Mouse (Mus musculus) heart, postnatal 14 days (tissue): Measurements from ENCODE around the gene Olfr1053. TPM values are rescaled to one million over a fixed set of nuclear protein-coding genes. Genes with fewer than 3 reads are reported as not detected.
"Not testable (repeated sequence)": the region's sequence is repeated elsewhere in the genome, so short reads cannot be mapped to it uniquely, and the experiment has no call there.

Source experiments
- DNase-seq, 2 experiments: peaks; one replicate each; pipeline ENCODE4 v3.0.0; 2021 to 2022
- intact Hi-C: fragments of 180-260 bp; cut with DNase I; formaldehyde crosslinking; loops from one replicate; pipeline ENCODE4 v1.15.1; 2025
- long read RNA-seq, 2 experiments: library from polyadenylated mRNA; stranded (forward); transcript quantifications; one replicate each; pipeline ENCODE4 v2.0.0; 2021
- total RNA-seq, 2 experiments: library from RNA; stranded (reverse); gene quantifications; 2 replicates each; pipeline ENCODE4 v1.2.3; 2021

Gene Olfr1053
- not detected for total RNA-seq
- long read RNA-seq, experiment 1: 0 reads
- long read RNA-seq, experiment 2: 0 reads

DNA sequence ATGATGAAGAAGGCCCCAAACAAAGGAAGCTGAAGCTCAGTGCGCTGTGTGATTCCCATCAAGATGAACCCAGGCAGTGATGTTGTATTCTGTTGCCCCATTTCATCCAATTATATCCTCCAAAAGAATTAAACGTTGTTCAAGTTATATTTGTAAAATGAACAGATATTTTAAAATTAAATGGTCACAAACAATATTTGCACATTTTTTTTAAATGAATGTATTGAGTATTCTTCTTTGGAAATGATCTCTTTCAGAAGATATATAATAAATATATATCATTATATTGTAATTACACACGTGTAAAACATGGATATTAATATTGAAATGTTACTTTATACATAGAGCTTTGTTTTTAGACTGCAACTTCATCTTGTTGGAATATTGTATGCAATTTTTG lies at the start of gene Olfr1053:
Olfr1053 (minus strand) TSS at position 101 of the 400 bp plus-strand sequence.
- no peak for DNase-seq
- intact Hi-C loops: no loop called here

DNA sequence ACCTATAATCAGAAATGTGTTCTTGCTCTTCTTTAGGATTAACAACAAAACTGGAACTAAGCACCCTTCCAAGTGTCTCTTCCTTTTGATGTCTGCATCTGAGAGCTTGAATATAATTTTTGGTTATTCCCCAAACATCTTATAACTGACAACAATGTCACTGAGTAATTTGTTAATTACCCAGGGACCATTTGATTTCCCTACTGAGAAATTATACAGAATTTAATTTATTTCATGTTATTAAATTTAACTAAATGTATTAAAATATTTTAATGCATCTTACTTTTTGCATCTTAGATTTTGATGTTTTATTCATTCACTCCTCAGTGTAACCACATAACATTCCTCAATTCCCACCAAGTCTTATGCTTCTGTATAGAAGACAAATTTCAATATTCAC lies 47.3 kb upstream of the Olfr1053 start, which contains the start of gene Olfr1056:
Olfr1056 (minus strand) TSS at position 101 of the 400 bp plus-strand sequence.
- intact Hi-C loops: no loop called here
- no peak for DNase-seq

DNA sequence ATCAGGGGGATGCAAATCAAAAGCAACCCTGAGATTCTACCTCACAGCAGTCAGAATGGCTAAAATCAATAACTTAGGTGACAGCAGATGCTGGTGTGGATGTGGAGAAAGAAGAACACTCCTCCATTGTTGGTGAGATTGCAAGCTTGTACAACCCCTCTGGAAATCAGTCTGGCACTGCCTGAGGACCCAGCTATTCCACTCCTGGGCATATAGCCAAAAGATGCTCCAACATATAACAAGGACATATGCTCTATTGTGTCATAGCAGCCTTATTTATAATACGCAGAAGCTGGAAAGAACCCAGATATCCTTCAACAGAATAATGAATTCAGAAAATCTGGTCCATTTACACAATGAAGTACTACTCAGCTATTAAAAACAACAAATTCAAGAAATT lies 36.7 kb upstream of the Olfr1053 start:
- DNase-seq, intact Hi-C loops: not testable (repeated sequence)

DNA sequence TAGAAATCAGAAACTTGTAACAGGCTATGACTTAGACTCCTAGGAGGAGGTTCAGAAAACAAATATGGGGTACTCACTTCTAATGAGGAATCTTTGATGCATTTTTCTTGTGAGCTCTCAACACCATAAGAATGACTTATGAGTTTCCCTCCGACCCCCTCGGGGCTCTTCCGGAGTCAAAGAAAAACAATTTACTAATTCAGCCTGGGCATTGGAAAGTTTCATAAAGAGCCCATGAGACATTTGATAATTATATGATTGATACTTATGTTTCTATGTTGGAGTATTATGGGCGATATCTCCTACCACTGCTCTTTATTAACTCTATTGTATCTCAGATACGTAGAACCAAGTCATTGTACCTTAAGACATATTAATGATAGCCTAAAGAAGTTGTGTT lies 35.1 kb upstream of the Olfr1053 start, which contains the start of gene Olfr1055:
Olfr1055 (minus strand) TSS at position 101 of the 400 bp plus-strand sequence.
- intact Hi-C loops: no loop called here
- no peak for DNase-seq

DNA sequence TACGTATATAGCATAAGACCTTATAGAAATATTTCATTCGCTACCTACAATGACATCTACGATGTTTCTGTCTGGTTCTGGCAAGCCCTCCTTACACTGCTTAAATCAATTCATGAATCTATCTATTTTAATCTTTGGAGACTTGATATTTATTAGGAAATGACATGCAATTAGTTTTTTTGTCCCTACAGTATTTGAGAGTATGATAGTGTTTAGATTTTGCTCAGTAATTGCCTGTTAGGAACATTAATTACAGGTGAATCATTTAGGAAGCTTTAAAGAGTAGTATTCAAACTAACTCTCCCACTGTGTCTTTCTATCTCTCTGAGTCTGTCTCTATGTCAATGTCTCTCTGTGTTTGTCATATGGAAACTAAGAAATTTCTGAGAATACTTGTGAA lies 20.2 kb upstream of the Olfr1053 start, which contains the start of gene Olfr1054:
Olfr1054 (minus strand) TSS at position 101 of the 400 bp plus-strand sequence.
- intact Hi-C loops: no loop called here
- no peak for DNase-seq

DNA sequence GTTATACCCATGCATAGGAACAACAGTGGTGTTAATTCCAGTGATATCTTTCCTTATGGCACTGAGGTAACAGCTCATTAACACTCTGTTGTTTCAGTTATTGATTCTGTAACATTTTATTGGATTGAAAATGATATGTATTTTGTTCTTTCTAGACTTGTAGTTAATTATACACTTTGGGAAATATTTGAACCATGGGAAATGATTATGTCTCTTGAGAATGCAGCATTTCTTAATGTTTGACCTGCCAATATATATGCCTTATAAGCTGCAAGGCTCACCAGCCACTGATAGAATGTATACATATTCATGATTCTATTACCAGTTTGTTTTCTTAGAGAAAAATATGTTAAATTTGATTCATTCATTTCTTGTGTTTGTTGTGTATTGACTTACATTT lies 22.9 kb downstream of the Olfr1053 start, which contains the start of gene Olfr1052:
Olfr1052 (plus strand) TSS at position 301 of the 400 bp plus-strand sequence.
- intact Hi-C loops: no loop called here
- no peak for DNase-seq

DNA sequence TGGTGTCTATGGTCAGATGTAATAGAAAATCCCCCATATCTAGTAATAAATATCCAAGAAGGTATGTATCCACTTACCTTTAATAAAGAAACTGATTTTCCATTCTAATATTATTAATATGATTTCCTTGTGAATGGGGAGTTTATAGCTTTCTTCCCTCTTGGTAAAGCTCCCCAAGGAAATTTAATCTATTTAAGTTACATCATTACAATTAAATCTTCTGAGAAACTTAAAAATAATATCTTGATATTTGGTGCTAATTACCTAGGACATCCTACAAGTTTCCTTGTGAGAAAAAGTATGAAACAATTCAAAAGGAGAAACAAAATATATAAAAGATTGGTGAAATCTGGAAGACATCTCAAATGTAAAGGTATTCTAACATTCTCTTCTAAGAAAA lies 36.1 kb downstream of the Olfr1053 start, which contains the start of gene Olfr1051:
Olfr1051 (minus strand) TSS at position 101 of the 400 bp plus-strand sequence.
- DNase-seq, intact Hi-C loops: not testable (repeated sequence)

Other genes with a start within 250 kb of the Olfr1053 start
- gene Olfr1036, start 241.3 kb downstream of the Olfr1053 start, total RNA-seq: not detected
- not detected for gene Olfr1037, start 227.9 kb downstream of the Olfr1053 start, total RNA-seq
- gene Olfr1039, start 179.4 kb downstream of the Olfr1053 start, total RNA-seq: not detected
- gene Olfr1040, start 168.6 kb downstream of the Olfr1053 start, total RNA-seq: not detected
- not detected for gene Olfr1042, start 153.4 kb downstream of the Olfr1053 start, total RNA-seq
- gene Olfr1043, start 147.8 kb downstream of the Olfr1053 start, total RNA-seq: not detected
- gene Olfr1044, start 137.5 kb downstream of the Olfr1053 start, total RNA-seq: not detected
- not detected for gene Olfr52, start 129.6 kb downstream of the Olfr1053 start, total RNA-seq
- not detected for gene Olfr1045, start 112.3 kb downstream of the Olfr1053 start, total RNA-seq
- not detected for gene Olfr1046, start 96.0 kb downstream of the Olfr1053 start, total RNA-seq
- gene Olfr1047, start 83.9 kb downstream of the Olfr1053 start, total RNA-seq: not detected
- not detected for gene Olfr1048, start 75.0 kb downstream of the Olfr1053 start, total RNA-seq
- gene Olfr1049, start 57.0 kb downstream of the Olfr1053 start, total RNA-seq: not detected
- not detected for gene Olfr1051, start 36.2 kb downstream of the Olfr1053 start, total RNA-seq
- gene Olfr1052, start 22.8 kb downstream of the Olfr1053 start, total RNA-seq: not detected
- gene Olfr1054, start 20.1 kb upstream of the Olfr1053 start, total RNA-seq: not detected
- not detected for gene Olfr1055, start 35.0 kb upstream of the Olfr1053 start, total RNA-seq
- not detected for gene Olfr1056, start 47.2 kb upstream of the Olfr1053 start, total RNA-seq
- gene Olfr1057, start 63.1 kb upstream of the Olfr1053 start, total RNA-seq: not detected
- not detected for gene Olfr1058, start 73.3 kb upstream of the Olfr1053 start, total RNA-seq
- gene Olfr1061, start 98.8 kb upstream of the Olfr1053 start, total RNA-seq: not detected
- gene Olfr1062, start 111.5 kb upstream of the Olfr1053 start, total RNA-seq: not detected
- gene Olfr1065, start 135.3 kb upstream of the Olfr1053 start, total RNA-seq: not detected
- not detected for gene Olfr1066, start 141.0 kb upstream of the Olfr1053 start, total RNA-seq
- gene Olfr228, start 172.1 kb upstream of the Olfr1053 start, total RNA-seq: not detected
- gene Olfr1076, start 193.2 kb upstream of the Olfr1053 start, total RNA-seq: not detected
- gene Olfr1079, start 227.2 kb upstream of the Olfr1053 start, total RNA-seq: not detected
- not detected for gene Olfr1080, start 243.0 kb upstream of the Olfr1053 start, total RNA-seq